Mouse (Mus musculus) brown adipose tissue, adult 24 weeks (tissue): ENCODE results near the gene Erbin. TPM values are rescaled to one million over a fixed set of nuclear protein-coding genes. Genes with fewer than 3 reads are reported as not detected.

Source experiments
- H3K27ac ChIP-seq: fragments of 200-500 bp; replicated peaks from 2 replicates; pipeline ENCODE4 v1.5.1; 2012; ENCODE audit warnings: low read depth, mild to moderate bottlenecking, low read length
- H3K4me1 ChIP-seq: fragments of 200-500 bp; 2 replicates; pipeline ENCODE4 v1.6.1; 2012; ENCODE audit warnings: low read length, mixed read lengths; ENCODE audit not compliant: control insufficient read depth, insufficient read depth, insufficient read length
- H3K4me3 ChIP-seq: fragments of 200-500 bp; 2 replicates; pipeline ENCODE4 v1.5.1; 2012; ENCODE audit warnings: low read depth, mild to moderate bottlenecking, low read length, moderate library complexity; ENCODE audit not compliant: insufficient read depth
- polyA plus RNA-seq: library from polyadenylated mRNA; stranded (reverse); fragments of >200 nt; gene quantifications from 2 replicates; pipeline ENCODE4 v1.2.4, GENCODE M21; 2012; ENCODE audit not compliant: missing spikeins, insufficient read depth, insufficient read length

The Erbin gene
- polyA plus RNA-seq, 1 experiment, result 23.2 TPM

DNA sequence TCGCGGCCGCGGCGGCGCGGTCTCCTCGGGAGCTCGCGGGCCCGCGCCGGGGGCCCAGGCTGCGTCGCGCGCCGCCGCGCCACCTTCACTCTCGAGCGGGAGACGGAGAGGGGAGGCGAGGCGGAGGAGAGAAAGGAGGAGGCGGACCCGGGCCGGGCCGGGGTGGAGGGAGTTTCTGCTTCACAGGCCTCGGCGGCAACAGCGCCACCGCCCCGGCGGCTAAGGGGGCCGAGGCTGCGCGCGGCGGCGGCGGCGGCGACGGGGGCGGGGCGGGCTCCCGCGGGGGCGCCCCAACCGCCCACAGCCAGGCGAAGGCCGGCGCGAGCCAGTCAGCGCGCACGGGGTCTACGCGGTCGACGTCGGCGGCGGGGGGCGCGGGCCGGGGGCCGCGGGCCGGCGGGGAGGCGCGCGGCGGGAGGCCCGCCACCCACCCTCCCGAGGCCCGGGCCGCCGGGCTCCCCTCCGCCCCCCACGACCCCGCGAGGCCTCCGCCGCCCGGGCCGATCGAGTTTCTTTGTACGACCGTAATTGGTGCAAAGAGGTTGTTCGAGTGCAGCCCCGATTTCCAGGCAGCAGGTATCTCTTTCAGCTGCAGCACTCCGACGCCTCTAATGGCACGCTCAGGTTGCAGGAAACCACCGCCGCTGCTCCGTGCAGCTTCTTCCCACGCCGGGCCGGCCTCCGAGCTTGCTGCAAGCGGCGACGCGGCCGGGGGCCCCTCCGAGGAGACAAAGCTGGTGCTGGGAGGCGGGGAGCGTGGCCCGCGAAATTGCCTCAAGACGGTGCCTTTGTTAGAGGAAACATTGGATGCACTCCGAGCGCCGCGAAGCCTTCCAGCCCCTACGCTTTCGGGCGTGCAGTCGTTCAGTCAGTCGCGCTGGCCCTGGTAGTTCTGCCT, 868 bp upstream of the Erbin start:
- Histone ChIP-seq H3K27ac (peak overlapping the region; percentile 94), H3K4me1 (0 out of 2 replicates have a peak, but pooled peaks cover 2% of the 10 kb centered on the region), H3K4me3 (peak overlapping the region; percentile 88)

DNA sequence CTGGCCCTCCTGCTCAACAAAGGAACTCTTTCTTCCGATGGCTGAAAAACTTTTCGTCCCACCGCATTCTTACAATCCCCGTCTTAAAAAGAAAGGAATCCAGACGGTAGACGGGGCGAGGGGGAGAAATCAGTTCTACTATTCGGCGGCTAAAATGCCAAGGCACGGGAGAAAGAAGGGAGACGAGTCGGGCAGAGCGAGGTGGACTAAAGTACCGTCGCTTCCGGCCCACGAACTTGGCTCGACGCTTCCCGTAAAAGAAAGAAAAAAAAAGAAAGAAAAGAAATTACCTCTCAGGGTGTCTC, 406 bp downstream of the Erbin start:
- Histone ChIP-seq H3K4me3 (peak overlapping the region; percentile 88), H3K27ac (peak overlapping the region; percentile 94), H3K4me1 (peaks cover 2% of the 10 kb centered on the region; the same call in 1 of the 2 replicates)

GRCm38 (mm10) chr13:103919234-103919955, 919 bp downstream of the Erbin start:
- H3K4me1 ChIP-seq, result peaks cover 2% of the 10 kb centered on the region; the same call in 1 of the 2 replicates

DNA sequence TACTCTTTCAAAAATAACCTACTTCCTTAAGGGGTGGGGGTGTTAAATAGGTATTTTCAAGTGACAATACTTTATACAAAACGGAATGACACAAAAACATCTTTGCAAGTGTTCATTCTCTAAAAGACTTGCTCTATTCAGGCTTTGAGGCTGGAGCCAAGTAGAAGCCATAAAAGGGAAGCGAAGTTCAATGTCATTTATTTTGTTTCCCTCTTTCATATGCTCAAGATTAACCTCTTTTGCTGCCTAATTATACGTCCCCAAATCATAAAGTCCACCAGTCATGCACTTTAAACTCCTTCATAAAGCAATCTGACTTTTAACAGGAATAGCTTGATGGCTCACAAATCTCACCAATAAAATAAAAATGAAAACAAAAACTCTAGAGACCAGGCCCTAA, 1.9 kb downstream of the Erbin start:
- H3K4me3 ChIP-seq, result no peak overlapping the region
- peaks cover 2% of the 10 kb centered on the region; the same call in 1 of the 2 replicates for H3K4me1 ChIP-seq
- H3K27ac ChIP-seq, result no peak overlapping the region

More at GRCm38 (mm10) chr13:103919234-103919955, 919 bp downstream of the Erbin start:
- Histone ChIP-seq H3K27ac (peak overlapping the region; percentile 94), H3K4me3 (peak overlapping the region; percentile 88)

GRCm38 (mm10) chr13:103914114-103914736, 6.1 kb downstream of the Erbin start:
- Histone ChIP-seq H3K4me1 (peaks cover 5% of the 10 kb centered on the region), H3K4me3 (no peak overlapping the region), H3K27ac (no peak overlapping the region)

GRCm38 (mm10) chr13:103912351-103912750, 8.0 kb downstream of the Erbin start:
- Histone ChIP-seq H3K27ac (no peak overlapping the region), H3K4me3 (no peak overlapping the region), H3K4me1 (peaks cover 5% of the 10 kb centered on the region)

- H3K4me1 ChIP-seq, result peaks cover 3% of the 10 kb centered on the region
- H3K4me3 ChIP-seq, result no peak overlapping the region
- H3K27ac ChIP-seq, result no peak overlapping the region
Measured at GRCm38 (mm10) chr13:103910598-103910997, 9.7 kb downstream of the Erbin start.

GRCm38 (mm10) chr13:103909894-103910293, 10.4 kb downstream of the Erbin start:
- Histone ChIP-seq H3K27ac (no peak overlapping the region; the same call in 1 of the 2 replicates), H3K4me3 (no peak overlapping the region), H3K4me1 (peaks cover 3% of the 10 kb centered on the region)

DNA sequence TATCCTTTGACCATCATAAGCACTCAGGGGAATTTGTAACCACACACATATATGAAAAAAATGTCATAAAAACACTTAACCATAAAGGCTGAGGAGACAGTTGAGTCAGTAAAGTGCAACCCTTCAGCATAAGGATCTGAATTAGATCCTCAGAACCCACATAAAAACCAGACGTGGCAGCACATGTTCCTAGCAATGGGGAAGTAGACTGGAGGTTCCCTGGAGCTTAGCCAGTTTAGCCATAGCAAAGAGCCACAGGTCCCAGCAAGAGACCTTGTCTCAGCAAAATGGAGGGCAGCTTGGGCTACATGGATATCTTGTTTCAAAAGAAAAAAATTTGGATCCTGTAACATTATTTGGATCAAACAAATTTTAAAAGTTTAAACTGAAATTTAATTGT, 20.3 kb downstream of the Erbin start:
- H3K4me1 ChIP-seq, result no peaks in the 10 kb centered on the region
- no peak overlapping the region for H3K27ac ChIP-seq
- no peak overlapping the region for H3K4me3 ChIP-seq

- no peaks in the 10 kb centered on the region for H3K4me1 ChIP-seq
- no peak overlapping the region for H3K4me3 ChIP-seq
- H3K27ac ChIP-seq, result no peak overlapping the region
Measured at GRCm38 (mm10) chr13:103897606-103898005, 22.7 kb downstream of the Erbin start.

- Histone ChIP-seq H3K4me1 (no peaks in the 10 kb centered on the region; the same call in 1 of the 2 replicates), H3K27ac (no peak overlapping the region), H3K4me3 (no peak overlapping the region)
Measured at GRCm38 (mm10) chr13:103893065-103893464, 27.2 kb downstream of the Erbin start.

- Histone ChIP-seq H3K4me3 (no peak overlapping the region), H3K4me1 (no peaks in the 10 kb centered on the region; the same call in 1 of the 2 replicates), H3K27ac (no peak overlapping the region)
Measured at GRCm38 (mm10) chr13:103890038-103890437, 30.3 kb downstream of the Erbin start.

DNA sequence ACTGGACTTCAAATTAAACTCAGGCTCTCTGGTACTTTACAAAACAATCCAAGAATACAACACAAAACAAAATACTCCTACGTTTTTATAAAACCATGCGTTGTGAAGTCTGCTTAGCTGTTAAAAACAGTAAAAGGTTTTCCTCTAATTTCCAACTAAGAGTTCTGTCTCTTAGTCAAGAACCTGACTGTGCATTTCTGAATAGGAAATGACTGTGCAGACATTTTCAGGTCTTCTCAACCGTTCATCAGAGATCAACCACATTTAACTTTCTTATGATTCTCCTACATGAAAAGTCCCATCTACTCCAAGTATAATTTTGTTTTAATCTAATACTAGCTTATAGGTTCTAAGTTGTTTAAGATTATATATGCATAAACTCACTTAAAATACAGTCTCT, 33.8 kb downstream of the Erbin start:
- Histone ChIP-seq H3K4me3 (no peak overlapping the region), H3K27ac (no peak overlapping the region), H3K4me1 (no peaks in the 10 kb centered on the region; the same call in 1 of the 2 replicates)

DNA sequence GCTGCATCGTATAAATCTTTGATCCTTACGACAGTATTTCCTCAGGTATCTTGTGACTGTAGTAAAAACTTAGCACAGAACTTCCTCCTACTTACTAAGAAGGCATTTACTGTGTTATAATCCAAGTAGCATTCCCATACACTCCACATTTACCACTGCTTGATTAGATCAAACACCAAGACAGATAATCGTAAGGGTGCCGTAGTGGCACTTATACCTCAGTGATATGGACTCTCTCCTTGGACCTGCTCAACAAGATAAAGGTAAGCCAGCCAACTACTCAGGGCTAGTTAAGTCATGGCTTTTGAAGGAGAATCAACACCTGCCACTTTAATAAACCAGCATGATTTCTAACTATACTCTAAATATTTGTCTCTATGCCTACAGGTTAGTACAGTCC, 39.1 kb downstream of the Erbin start:
- Histone ChIP-seq H3K27ac (no peak overlapping the region), H3K4me3 (no peak overlapping the region), H3K4me1 (no peaks in the 10 kb centered on the region)

GRCm38 (mm10) chr13:103876743-103877142, 43.6 kb downstream of the Erbin start:
- Histone ChIP-seq H3K27ac (no peak overlapping the region), H3K4me3 (no peak overlapping the region), H3K4me1 (no peaks in the 10 kb centered on the region)
